Mouse (Mus musculus): Measurements from ENCODE around the gene 2310002L09Rik.
"Not testable (repeated sequence)": the region's sequence is repeated elsewhere in the genome, so short reads cannot be mapped to it uniquely, and the experiment has no call there.

The 2310002L09Rik gene

DNA sequence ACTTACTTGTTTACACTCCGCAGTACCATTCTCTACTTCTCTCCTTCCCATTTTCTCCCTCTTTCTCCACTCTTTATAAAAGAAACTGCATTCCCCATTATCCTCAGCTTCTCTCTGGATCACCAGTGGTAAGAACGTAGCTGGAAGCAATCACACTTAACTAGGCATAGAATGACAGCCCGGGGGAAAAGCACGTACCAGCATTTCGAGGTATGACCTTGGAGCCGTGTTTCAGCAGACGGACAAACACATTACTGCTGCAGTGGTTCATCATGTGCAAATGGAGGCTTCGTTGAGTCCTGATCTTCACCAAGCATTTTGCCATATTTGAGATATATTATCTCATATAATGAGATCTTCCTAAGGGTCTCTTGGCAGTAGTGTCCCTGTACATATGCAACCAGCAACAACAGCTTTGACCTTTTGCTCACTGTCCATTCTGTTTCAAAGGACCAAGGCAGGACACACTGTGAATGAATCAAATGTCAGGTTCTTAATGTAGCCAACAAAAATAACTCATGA lies at the start of gene 2310002L09Rik:
Gene 2310002L09Rik (minus strand): TSS at position 472 of the 522 bp plus-strand sequence.
- CTCF ChIA-PET, result no interaction called here

DNA sequence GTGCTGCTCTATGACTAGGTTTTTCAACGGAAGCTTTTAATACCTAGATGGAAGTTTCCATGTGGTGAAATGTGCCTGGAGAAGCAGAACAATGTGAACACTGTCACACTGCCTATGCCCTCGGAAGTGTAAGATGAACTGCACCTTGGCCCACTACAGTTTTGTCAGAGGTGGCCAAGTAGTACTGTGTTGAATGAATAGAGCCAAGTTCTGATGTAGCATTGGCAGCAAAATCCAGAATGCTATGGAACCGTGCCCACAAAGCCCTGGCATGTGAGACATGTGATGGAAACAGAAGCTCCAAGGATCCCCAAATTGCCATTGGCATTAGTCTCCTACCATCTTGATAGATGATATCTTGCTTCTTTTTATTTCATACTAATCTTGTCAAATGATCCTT lies 29.8 kb upstream of the 2310002L09Rik start:
- CTCF ChIA-PET, result no interaction called here

DNA sequence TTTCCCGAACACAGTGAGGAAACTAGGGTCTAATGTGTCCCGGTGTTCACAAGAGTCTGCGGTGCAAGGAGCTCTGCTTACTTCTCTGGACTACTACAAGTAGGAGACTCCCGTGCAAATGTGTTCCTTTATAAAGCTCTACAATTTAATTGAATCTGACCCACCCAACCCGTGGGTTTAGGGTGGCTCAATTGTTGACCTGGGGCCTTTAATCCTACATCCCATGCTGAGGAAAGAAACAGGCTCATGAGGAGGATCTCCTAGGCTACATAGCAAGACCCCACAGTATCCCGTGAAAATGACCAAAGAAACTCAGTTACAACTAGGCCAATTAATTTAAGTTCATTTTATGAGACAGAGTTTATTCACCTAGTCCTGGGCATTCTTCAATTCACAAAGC lies 30.0 kb downstream of the 2310002L09Rik start, which contains the start of gene Gm11756:
Gene Gm11756 (minus strand): TSS at position 101 of the 400 bp plus-strand sequence.
- CTCF ChIA-PET, result not testable (repeated sequence)

DNA sequence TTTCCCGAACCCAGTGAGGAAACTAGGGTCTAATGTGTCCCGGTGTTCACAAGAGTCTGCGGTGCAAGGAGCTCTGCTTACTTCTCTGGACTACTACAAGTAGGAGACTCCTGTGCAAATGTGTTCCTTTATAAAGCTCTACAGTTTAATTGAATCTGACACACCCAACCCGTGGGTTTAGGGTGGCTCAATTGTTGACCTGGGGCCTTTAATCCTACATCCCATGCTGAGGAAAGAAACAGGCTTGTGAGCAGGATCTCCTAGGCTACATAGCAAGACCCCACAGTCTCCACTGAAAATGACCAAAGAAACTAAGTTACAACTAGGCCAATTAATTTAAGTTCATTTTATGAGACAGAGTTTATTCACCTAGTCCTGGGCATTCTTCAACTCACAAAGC lies 44.8 kb downstream of the 2310002L09Rik start, which contains the start of gene Gm13871:
Gene Gm13871 (minus strand): TSS at position 101 of the 400 bp plus-strand sequence.
- CTCF ChIA-PET, result not testable (repeated sequence)

DNA sequence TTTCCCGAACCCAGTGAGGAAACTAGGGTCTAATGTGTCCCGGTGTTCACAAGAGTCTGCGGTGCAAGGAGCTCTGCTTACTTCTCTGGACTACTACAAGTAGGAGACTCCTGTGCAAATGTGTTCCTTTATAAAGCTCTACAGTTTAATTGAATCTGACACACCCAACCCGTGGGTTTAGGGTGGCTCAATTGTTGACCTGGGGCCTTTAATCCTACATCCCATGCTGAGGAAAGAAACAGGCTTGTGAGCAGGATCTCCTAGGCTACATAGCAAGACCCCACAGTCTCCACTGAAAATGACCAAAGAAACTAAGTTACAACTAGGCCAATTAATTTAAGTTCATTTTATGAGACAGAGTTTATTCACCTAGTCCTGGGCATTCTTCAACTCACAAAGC lies 59.6 kb downstream of the 2310002L09Rik start, which contains the start of gene Gm11757:
Gene Gm11757 (minus strand): TSS at position 101 of the 400 bp plus-strand sequence.
- CTCF ChIA-PET, result not testable (repeated sequence)
